Mouse (Mus musculus) CH12.LX (cell line): ENCODE data around the gene Lrrc8a. TPM values are rescaled to one million over a fixed set of nuclear protein-coding genes. Genes with fewer than 3 reads are reported as not detected.

Source experiments
- DNase-seq: peaks from one replicate; pipeline ENCODE4 v3.0.0-alpha.2; 2013; ENCODE audit errors: extremely low read depth
- H3K27ac ChIP-seq: 2 replicates; pipeline ENCODE4 v1.5.1; 2012; ENCODE audit warnings: low read depth, mild to moderate bottlenecking, control low read depth, moderate library complexity; ENCODE audit not compliant: insufficient read depth
- H3K27me3 ChIP-seq: replicated peaks from 2 replicates; pipeline ENCODE3; 2012; ENCODE audit warnings: inconsistent platforms
- H3K36me3 ChIP-seq, 2 experiments: replicated peaks in 1 of 2; 2 replicates each; pipeline versions ENCODE3 to v1.6.1; 2012; ENCODE audit warnings: inconsistent platforms in 1 of 2, low read length in 1 of 2, mild to moderate bottlenecking in 1 of 2, mixed read lengths in 1 of 2, moderate library complexity in 1 of 2; ENCODE audit not compliant: control insufficient read depth in 1 of 2, insufficient read depth in 1 of 2
- H3K4me1 ChIP-seq, 2 experiments: 2 replicates each; pipeline ENCODE4 v1.6.1; 2012; ENCODE audit warnings: inconsistent platforms in 1 of 2, moderate library complexity in 1 of 2; ENCODE audit not compliant: insufficient read depth in 2 of 2, control insufficient read depth in 1 of 2
- H3K4me2 ChIP-seq: 2 replicates; pipeline ENCODE4 v1.6.1; 2012; ENCODE audit warnings: low read depth, mild to moderate bottlenecking, control low read depth; ENCODE audit not compliant: poor library complexity, insufficient read depth, severe bottlenecking
- H3K4me3 ChIP-seq, 3 experiments: fragments of 150-350 bp in 1 of 3; sonication (generic) in 1 of 3; replicated peaks in 1 of 3; 2 replicates each; pipeline versions ENCODE3 to v1.5.1; 2011 to 2012; ENCODE audit warnings: low read depth in 2 of 3, low read length in 2 of 3, mild to moderate bottlenecking in 2 of 3, moderate library complexity in 2 of 3, control low read depth in 1 of 3, improper control_type of control experiment in 1 of 3, inconsistent platforms in 1 of 3, mixed read lengths in 1 of 3; ENCODE audit not compliant: poor library complexity in 1 of 3
- H3K79me2 ChIP-seq: replicated peaks from 2 replicates; pipeline ENCODE4 v1.6.1; 2012; ENCODE audit warnings: mild to moderate bottlenecking, moderate library complexity; ENCODE audit not compliant: control insufficient read depth, poor library complexity, insufficient read depth, severe bottlenecking; ENCODE audit errors: extremely low read depth
- H3K9ac ChIP-seq: 2 replicates; pipeline ENCODE4 v1.6.1; 2012; ENCODE audit warnings: low read depth, mild to moderate bottlenecking, control low read depth, moderate library complexity; ENCODE audit not compliant: insufficient read depth
- H3K9me3 ChIP-seq: replicated peaks from 2 replicates; pipeline ENCODE3; 2012; ENCODE audit warnings: low read length, inconsistent platforms, mixed read lengths
- BHLHE40 ChIP-seq: IDR thresholded peaks from 2 replicates; pipeline ENCODE4 v1.6.1; 2011; ENCODE audit warnings: mild to moderate bottlenecking, low read depth, low read length, improper control_type of control experiment
- CHD1 ChIP-seq: IDR thresholded peaks from 2 replicates; pipeline ENCODE4 v1.6.1; 2012; ENCODE audit warnings: low read depth, low read length, improper control_type of control experiment, inconsistent platforms
- CHD2 ChIP-seq: IDR thresholded peaks from 2 replicates; pipeline ENCODE4 v1.6.1; 2011; ENCODE audit warnings: low read length, improper control_type of control experiment
- CTCF ChIP-seq, 2 experiments: IDR thresholded peaks in 1 of 2; conservative IDR thresholded peaks in 1 of 2; 2 replicates each; pipeline ENCODE4 v1.5.1; 2011 to 2012; ENCODE audit warnings: low read depth in 2 of 2, low read length in 2 of 2, improper control_type of control experiment in 1 of 2, inconsistent platforms in 1 of 2, mild to moderate bottlenecking in 1 of 2, moderate library complexity in 1 of 2
- E2F4 ChIP-seq: IDR thresholded peaks from 2 replicates; pipeline ENCODE4 v1.6.1; 2011; ENCODE audit warnings: low read depth, low read length, improper control_type of control experiment; ENCODE audit not compliant: insufficient replicate concordance
- ELF1 ChIP-seq: IDR thresholded peaks from 2 replicates; pipeline ENCODE4 v1.6.1; 2014; ENCODE audit warnings: low read depth, mild to moderate bottlenecking, inconsistent platforms, low read length, improper control_type of control experiment
- EP300 ChIP-seq: IDR thresholded peaks from 2 replicates; pipeline ENCODE4 v1.6.1; 2011; ENCODE audit warnings: low read length, improper control_type of control experiment
- ETS1 ChIP-seq: conservative IDR thresholded peaks from 2 replicates; pipeline ENCODE4 v1.6.1; 2012; ENCODE audit warnings: low read depth, mild to moderate bottlenecking, inconsistent platforms, low read length, improper control_type of control experiment, moderate library complexity
- GABPA ChIP-seq: IDR thresholded peaks from 2 replicates; pipeline ENCODE4 v1.6.1; 2012; ENCODE audit warnings: low read depth, low read length, improper control_type of control experiment, inconsistent platforms; ENCODE audit not compliant: insufficient replicate concordance
- HCFC1 ChIP-seq: IDR thresholded peaks from 2 replicates; pipeline ENCODE4 v1.6.1; 2012; ENCODE audit warnings: low read depth, mild to moderate bottlenecking, inconsistent platforms, low read length, improper control_type of control experiment
- IRF4 ChIP-seq: IDR thresholded peaks from 2 replicates; pipeline ENCODE4 v1.6.1; 2014; ENCODE audit warnings: low read depth, mild to moderate bottlenecking, inconsistent platforms, low read length, improper control_type of control experiment
- JUN ChIP-seq: IDR thresholded peaks from 2 replicates; pipeline ENCODE4 v1.6.1; 2011; ENCODE audit warnings: low read depth, mild to moderate bottlenecking, low read length, improper control_type of control experiment, moderate library complexity; ENCODE audit not compliant: insufficient read depth
- JUND ChIP-seq: conservative IDR thresholded peaks from 2 replicates; pipeline ENCODE4 v1.6.1; 2011; ENCODE audit warnings: low read depth, low read length, improper control_type of control experiment
- KAT2A ChIP-seq: IDR thresholded peaks from 2 replicates; pipeline ENCODE4 v1.6.1; 2012; ENCODE audit warnings: low read length, improper control_type of control experiment, inconsistent platforms; ENCODE audit not compliant: insufficient replicate concordance
- MAFK ChIP-seq: IDR thresholded peaks from 2 replicates; pipeline ENCODE4 v1.6.1; 2011; ENCODE audit warnings: low read length, improper control_type of control experiment; ENCODE audit not compliant: insufficient replicate concordance
- MAX ChIP-seq: IDR thresholded peaks from 2 replicates; pipeline ENCODE4 v1.6.1; 2011; ENCODE audit warnings: low read length, improper control_type of control experiment
- MAZ ChIP-seq: IDR thresholded peaks from 2 replicates; pipeline ENCODE4 v1.6.1; 2012; ENCODE audit warnings: low read depth, mild to moderate bottlenecking, inconsistent platforms, low read length, improper control_type of control experiment, moderate library complexity
- MEF2A ChIP-seq: IDR thresholded peaks from 2 replicates; pipeline ENCODE4 v1.6.1; 2014; ENCODE audit warnings: low read depth, mild to moderate bottlenecking, inconsistent platforms, low read length, improper control_type of control experiment, borderline replicate concordance
- MXI1 ChIP-seq: IDR thresholded peaks from 2 replicates; pipeline ENCODE4 v1.6.1; 2011; ENCODE audit warnings: mild to moderate bottlenecking, low read depth, low read length, improper control_type of control experiment
- MYC ChIP-seq: IDR thresholded peaks from 2 replicates; pipeline ENCODE4 v1.6.1; 2011; ENCODE audit warnings: low read depth, mild to moderate bottlenecking, improper control_type of control experiment, low read length
- NELFE ChIP-seq: IDR thresholded peaks from 2 replicates; pipeline ENCODE4 v1.6.1; 2011; ENCODE audit warnings: low read depth, low read length, improper control_type of control experiment
- NRF1 ChIP-seq: IDR thresholded peaks from 2 replicates; pipeline ENCODE4 v1.6.1; 2014; ENCODE audit warnings: low read depth, mild to moderate bottlenecking, inconsistent platforms, low read length, improper control_type of control experiment, moderate library complexity
- PAX5 ChIP-seq: IDR thresholded peaks from 2 replicates; pipeline ENCODE4 v1.6.1; 2012; ENCODE audit warnings: low read length, inconsistent platforms, mixed read lengths
- POLR2A ChIP-seq: IDR thresholded peaks from 2 replicates; pipeline ENCODE4 v1.6.1; 2011; ENCODE audit warnings: low read depth, mild to moderate bottlenecking, improper control_type of control experiment, low read length
- POLR2AphosphoS2 ChIP-seq: IDR thresholded peaks from 2 replicates; pipeline ENCODE4 v1.6.1; 2011; ENCODE audit warnings: low read depth, low read length, improper control_type of control experiment
- RAD21 ChIP-seq: IDR thresholded peaks from 2 replicates; pipeline ENCODE4 v1.6.1; 2011; ENCODE audit warnings: low read depth, mild to moderate bottlenecking, low read length, improper control_type of control experiment, moderate library complexity
- RCOR1 ChIP-seq: conservative IDR thresholded peaks from 2 replicates; pipeline ENCODE4 v1.6.1; 2012; ENCODE audit warnings: low read depth, mild to moderate bottlenecking, inconsistent platforms, low read length, improper control_type of control experiment
- SIN3A ChIP-seq: IDR thresholded peaks from 2 replicates; pipeline ENCODE4 v1.6.1; 2012; ENCODE audit warnings: low read length, improper control_type of control experiment, inconsistent platforms
- SMC3 ChIP-seq: IDR thresholded peaks from 2 replicates; pipeline ENCODE4 v1.6.1; 2011; ENCODE audit warnings: low read depth, low read length, improper control_type of control experiment
- TBP ChIP-seq: conservative IDR thresholded peaks from 2 replicates; pipeline ENCODE4 v1.6.1; 2011; ENCODE audit warnings: low read depth, low read length, improper control_type of control experiment
- TCF12 ChIP-seq: IDR thresholded peaks from 2 replicates; pipeline ENCODE4 v1.6.1; 2014; ENCODE audit warnings: low read depth, mild to moderate bottlenecking, inconsistent platforms, low read length, improper control_type of control experiment
- UBTF ChIP-seq: IDR thresholded peaks from 2 replicates; pipeline ENCODE4 v1.6.1; 2012; ENCODE audit warnings: low read depth, mild to moderate bottlenecking, inconsistent platforms, low read length, improper control_type of control experiment, moderate library complexity
- USF1 ChIP-seq: IDR thresholded peaks from 2 replicates; pipeline ENCODE4 v1.6.1; 2014; ENCODE audit warnings: low read depth, mild to moderate bottlenecking, inconsistent platforms, low read length, improper control_type of control experiment
- USF2 ChIP-seq: conservative IDR thresholded peaks from 2 replicates; pipeline ENCODE4 v1.6.1; 2011; ENCODE audit warnings: low read depth, low read length, improper control_type of control experiment
- ZC3H11A ChIP-seq: IDR thresholded peaks from 2 replicates; pipeline ENCODE4 v1.6.1; 2012; ENCODE audit warnings: low read depth, mild to moderate bottlenecking, inconsistent platforms, low read length, improper control_type of control experiment
- ZKSCAN1 ChIP-seq: IDR thresholded peaks from 2 replicates; pipeline ENCODE4 v1.6.1; 2012; ENCODE audit warnings: low read depth, inconsistent platforms, low read length, improper control_type of control experiment, borderline replicate concordance
- ZMIZ1 ChIP-seq: IDR thresholded peaks from 2 replicates; pipeline ENCODE4 v1.6.1; 2012; ENCODE audit warnings: low read depth, mild to moderate bottlenecking, inconsistent platforms, low read length, improper control_type of control experiment
- ZNF384 ChIP-seq: IDR thresholded peaks from 2 replicates; pipeline ENCODE4 v1.6.1; 2012; ENCODE audit warnings: low read depth, low read length, improper control_type of control experiment, inconsistent platforms
- dilution Hi-C: fragments of 300-500 bp; cut with MboI; formaldehyde crosslinking; loops from 2 replicates; pipeline ENCODE4 v1.14.3; 2020; ENCODE audit warnings: low sequenced_read_pairs; ENCODE audit not compliant: extremely low pct_unique_long_range_greater_than_20kb, extremely low pct_ligation_motif_present
- in situ Hi-C: fragments of 300-500 bp; cut with MboI; formaldehyde crosslinking; loops from 3 replicates; pipeline ENCODE4 v1.14.3; 2019; ENCODE audit warnings: low sequenced_read_pairs, low pct_ligation_motif_present, low pct_unique_long_range_greater_than_20kb, mixed read lengths
- polyA plus RNA-seq: library from polyadenylated mRNA; unstranded; fragments of >175 nt; gene quantifications from 2 replicates; pipeline ENCODE4 v1.2.1, GENCODE M21; 2012; ENCODE audit warnings: low read depth; ENCODE audit not compliant: insufficient read length
- total RNA-seq, 2 experiments: library from RNA; depleted of rRNA; stranded (reverse); fragments of 300-350 nt in 1 of 2; fragments of >200 nt in 1 of 2; gene quantifications; 2 replicates each; pipeline ENCODE4 v1.2.3; 2012 to 2014

Lrrc8a gene
- total and polyA plus RNA-seq, 3 experiments: 1.4 to 2.8 (median 1.8) TPM

GRCm38 (mm10) chr2:30235593-30235992 lies 1.9 kb upstream of the Lrrc8a start:
- dilution Hi-C loops: no loop called here
- TF ChIP-seq SIN3A (peak; percentile 64), ZNF384 (no peak), POLR2AphosphoS2 (no peak), CHD2 (no peak), ZMIZ1 (no peak), NRF1 (no peak), MAX (no peak), NELFE (no peak), POLR2A (no peak), JUN (no peak), TBP (no peak), ELF1 (peak; percentile 29; the same call in 1 of the 2 replicates), PAX5 (no peak), MYC (no peak), IRF4 (0 out of 2 replicates have a peak, but pooled peaks have one; percentile 17), MEF2A (0 out of 2 replicates have a peak, but pooled peaks have one; percentile 35), SMC3 (peak; percentile 35), TCF12 (0 out of 2 replicates have a peak, but pooled peaks have one; percentile 28), E2F4 (no peak), CHD1 (no peak), ZKSCAN1 (no peak), JUND (no peak), UBTF (no peak), MAFK (no peak), MXI1 (0 out of 2 replicates have a peak, but pooled peaks have one; percentile 31), HCFC1 (no peak), ETS1 (no peak; the same call in 1 of the 2 replicates), BHLHE40 (0 out of 2 replicates have a peak, but pooled peaks have one; percentile 19), CTCF (conservative IDR thresholded peaks at IDR 0.05 in 1 of 2, IDR thresholded peaks at IDR 0.05 in 1 of 2; ENCODE audit: low read depth in 2 of 2, low read length in 2 of 2) (peak in 1 of 2 experiments; percentile 52; a peak in 2 of 4 replicates), RCOR1 (no peak), USF1 (no peak), GABPA (no peak), USF2 (no peak), RAD21 (peak; percentile 42), MAZ (no peak), ZC3H11A (no peak), KAT2A (no peak), EP300 (peak; percentile 52)

More at GRCm38 (mm10) chr2:30235593-30235992, 1.9 kb upstream of the Lrrc8a start:
- no peaks in the 10 kb centered on the region for H3K79me2 ChIP-seq
- H3K27ac ChIP-seq: no peak overlapping the region
- H3K36me3 ChIP-seq: peaks cover 2 to 13% of the 10 kb centered on the region in 2 experiments
- H3K27me3 ChIP-seq: no peaks in the 10 kb centered on the region
- in situ Hi-C loops: no loop called here
- H3K9ac ChIP-seq: no peak overlapping the region
- H3K4me1 ChIP-seq: peaks cover 5 to 29% of the 10 kb centered on the region in 2 experiments; a peak in 3 of 4 replicates
- peaks cover 2% of the 10 kb centered on the region for H3K9me3 ChIP-seq
- DNase-seq: peak; percentile 77
- no peak overlapping the region for H3K4me2 ChIP-seq
- no peak overlapping the region for H3K4me3 ChIP-seq
